Mouse (Mus musculus) duodenum, adult 2 months (tissue): ENCODE measurements around the gene 1810024B03Rik. TPM values are rescaled to one million over a fixed set of nuclear protein-coding genes. Genes with fewer than 3 reads are reported as not detected.

Experiments
- polyA plus RNA-seq: library from polyadenylated mRNA; depleted of rRNA; stranded (reverse); fragments of >200 nt; gene quantifications from 2 replicates; pipeline ENCODE4 v1.2.3, GENCODE M21; 2012; ENCODE audit warnings: low replicate concordance; rRNA removed

The 1810024B03Rik gene
- 0.52 and 0.67 TPM in 2 replicates for polyA plus RNA-seq

GRCm38 (mm10) chr2:127207547-127208451, at the start of gene 1810024B03Rik, which contains the start of gene Snrnp200:
TSS of gene 1810024B03Rik (minus strand) at chr2:127208280.
TSS of gene Snrnp200 (plus strand) at chr2:127208386.

GRCm38 (mm10) chr2:127247592-127248333, 39.7 kb upstream of the 1810024B03Rik start, which contains the start of the genes Ciao1 and Tmem127:
TSS of gene Ciao1 (minus strand) at chr2:127247816.
TSS of gene Tmem127 (plus strand) at chr2:127247908.

GRCm38 (mm10) chr2:127143158-127144063, 64.7 kb downstream of the 1810024B03Rik start, which contains the start of gene Itpripl1:
TSS of gene Itpripl1 (minus strand) at chr2:127143442.

Other genes with a start within 250 kb of the 1810024B03Rik start
- gene Ap4e1, start 199.6 kb downstream of the 1810024B03Rik start, polyA plus RNA-seq: 0.19 and 0.57 TPM in 2 replicates
- gene Blvra, start 137.6 kb downstream of the 1810024B03Rik start, polyA plus RNA-seq: 3.2 TPM in 2 replicates
- gene Ncaph, start 74.3 kb downstream of the 1810024B03Rik start, polyA plus RNA-seq: 1.3 and 1.4 TPM in 2 replicates
- 3.5 and 6.5 TPM in 2 replicates for gene Itpripl1, start 64.8 kb downstream of the 1810024B03Rik start, polyA plus RNA-seq
- 10.3 and 13.4 TPM in 2 replicates for gene Snrnp200, start 106 bp upstream of the 1810024B03Rik start, polyA plus RNA-seq
- 29.3 and 44.4 TPM in 2 replicates for gene Ciao1, start 39.5 kb upstream of the 1810024B03Rik start, polyA plus RNA-seq
- 62.2 and 131 TPM in 2 replicates for gene Tmem127, start 39.6 kb upstream of the 1810024B03Rik start, polyA plus RNA-seq
- gene Stard7, start 61.9 kb upstream of the 1810024B03Rik start, polyA plus RNA-seq: 49.7 and 74.2 TPM in 2 replicates
- 1.4 and 9.4 TPM in 2 replicates for gene Dusp2, start 127.9 kb upstream of the 1810024B03Rik start, polyA plus RNA-seq
- not detected in 2 replicates for gene Astl, start 130.4 kb upstream of the 1810024B03Rik start, polyA plus RNA-seq
- 0.63 and 0.79 TPM in 2 replicates for gene Adra2b, start 154.9 kb upstream of the 1810024B03Rik start, polyA plus RNA-seq
- gene Gpat2, start 216.9 kb upstream of the 1810024B03Rik start, polyA plus RNA-seq: 0.05 TPM in 1 of 2 replicates, not detected in the other
- gene Fahd2a, start 236.3 kb upstream of the 1810024B03Rik start, polyA plus RNA-seq: 6.3 TPM in 2 replicates